Mouse (Mus musculus): ENCODE measurements around the gene Insig1.

- TF ChIP-seq TAL1 (IDR thresholded peaks at IDR 0.05; ENCODE audit: low read length): no peak
- no peak for TF ChIP-seq GATA1 (IDR thresholded peaks at IDR 0.05; ENCODE audit: low read length)
Measured at GRCm38 (mm10) chr5:28123455-28123825, 52.3 kb downstream of the Insig1 start.
